Mouse (Mus musculus) adrenal gland, adult 10 weeks (tissue): ENCODE measurements around the gene Zdhhc22. TPM values are rescaled to one million over a fixed set of nuclear protein-coding genes. Genes with fewer than 3 reads are reported as not detected.

ENCODE experiments used
- polyA plus RNA-seq: library from polyadenylated mRNA; stranded (reverse); fragments of 350-450 nt; fragmentation: Illumina TruSeq; extraction: RNeasy Lipid Tissue Mini Kit (QIAGEN cat#74804); gene quantifications from one replicate; pipeline ENCODE4 v1.2.3, GENCODE M21; 2014; ENCODE audit warnings: low read depth, low replicate concordance

Gene Zdhhc22
- 1.0 TPM for polyA plus RNA-seq

DNA sequence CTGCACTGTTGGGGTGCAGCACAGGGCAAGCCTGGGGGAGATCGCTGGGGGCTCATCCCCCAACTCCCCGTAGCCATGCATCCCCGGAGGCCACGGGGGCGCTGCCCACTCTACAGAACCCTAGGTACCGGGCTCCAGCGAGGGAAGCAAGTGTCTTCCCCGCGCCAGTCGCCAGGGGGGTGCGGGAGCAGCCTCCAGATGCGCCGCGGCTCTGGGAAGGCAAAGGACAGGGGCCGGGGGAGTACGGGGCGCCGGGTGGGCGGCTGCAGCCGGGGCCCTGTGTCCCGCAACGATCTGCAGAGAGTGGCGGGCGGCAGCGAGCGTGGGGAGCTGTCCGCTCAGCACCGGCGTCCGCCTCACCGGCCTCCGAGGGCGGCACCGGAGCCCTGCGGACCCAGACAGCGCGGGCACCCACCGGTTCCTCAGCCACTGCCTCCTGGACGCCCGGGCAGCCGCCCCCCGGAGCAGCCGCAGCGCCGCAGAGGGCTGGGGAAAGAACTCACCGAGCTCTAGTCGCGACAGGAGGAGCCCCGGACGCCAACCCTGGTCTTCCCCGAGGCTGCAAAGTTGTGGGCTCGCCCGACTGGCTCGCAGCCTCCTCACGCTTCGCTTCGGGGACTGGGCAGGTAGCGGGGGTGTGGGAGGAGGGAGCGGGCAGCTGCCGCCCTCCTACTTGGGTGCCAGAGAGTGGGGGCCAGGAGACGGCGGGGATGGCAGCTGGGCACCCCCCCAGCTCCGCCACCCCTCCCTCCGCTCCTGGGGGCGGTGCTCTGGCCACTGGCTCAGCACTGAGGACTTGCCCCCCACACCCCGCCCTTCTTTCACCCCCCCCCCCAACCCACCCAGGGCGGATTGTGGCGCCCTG, at the start of gene Zdhhc22:
Zdhhc22 (minus strand) TSS at position 541 of the 865 bp plus-strand sequence.

DNA sequence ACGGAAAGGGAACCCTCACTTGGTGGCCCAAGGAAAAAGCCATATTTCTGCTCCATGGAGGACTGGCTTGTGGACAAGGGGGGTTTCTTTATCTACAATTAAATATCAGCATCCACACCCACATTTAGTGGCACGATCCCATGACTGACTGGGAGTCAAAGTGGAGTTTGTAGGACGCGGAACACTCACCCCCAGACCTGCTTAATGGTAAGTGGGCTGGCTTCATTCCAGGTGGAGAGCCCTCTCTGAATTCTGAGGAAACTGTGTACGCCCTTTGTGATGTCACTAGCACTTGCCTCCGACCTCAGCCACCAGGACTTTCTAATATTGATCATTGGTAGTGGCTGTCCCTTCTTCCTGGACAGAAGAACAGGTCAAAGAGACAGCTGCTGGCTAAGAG, 30.8 kb upstream of the Zdhhc22 start, which contains the start of gene Tmem63c:
Tmem63c (plus strand) TSS at position 301 of the 400 bp plus-strand sequence.

DNA sequence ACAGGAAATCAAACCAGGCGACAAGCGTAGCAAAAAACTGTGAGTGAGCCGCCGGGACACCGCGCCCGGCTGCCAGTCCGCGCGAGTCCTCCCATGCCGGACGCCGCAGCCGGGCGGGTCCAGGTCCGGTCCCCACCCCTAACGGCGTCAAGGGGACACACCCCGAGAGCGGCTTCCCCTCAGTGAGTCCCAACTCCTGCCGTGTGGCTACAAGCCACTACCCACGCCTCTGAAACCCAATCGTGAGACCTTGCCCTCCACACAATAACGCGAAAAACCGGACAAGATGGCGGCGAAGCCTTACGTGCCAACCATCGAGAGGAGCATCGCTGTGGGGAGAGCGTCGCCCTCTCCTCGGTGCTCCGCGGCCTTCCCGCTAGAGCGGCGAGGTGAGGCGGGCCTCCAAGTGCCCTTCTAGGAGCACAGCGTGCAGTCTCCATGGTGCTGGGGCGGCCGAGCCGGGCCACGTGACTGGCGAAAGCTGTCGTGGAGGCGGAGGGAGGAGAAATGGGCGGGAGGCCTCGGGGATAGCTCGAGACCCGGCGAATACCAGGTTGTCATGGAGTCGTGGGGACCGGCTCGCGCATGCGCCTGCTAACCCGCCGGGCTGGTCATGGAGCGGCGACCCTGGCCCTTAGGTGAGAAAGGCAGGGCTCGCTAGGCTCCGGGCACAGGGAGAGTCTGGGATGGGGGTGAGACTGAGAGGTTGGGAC, 43.2 kb downstream of the Zdhhc22 start, which contains the start of gene Cipc:
Cipc (plus strand) TSS at position 182 of the 713 bp plus-strand sequence.

Other genes with a start within 250 kb of the Zdhhc22 start
- gene Irf2bpl, start 105.6 kb downstream of the Zdhhc22 start, polyA plus RNA-seq, result 35.5 TPM
- gene Cipc, start 43.4 kb downstream of the Zdhhc22 start, polyA plus RNA-seq, result 17.6 TPM
- 0.17 TPM for gene Tmem63c, start 30.9 kb upstream of the Zdhhc22 start, polyA plus RNA-seq
- 0.47 TPM for gene Ngb, start 112.1 kb upstream of the Zdhhc22 start, polyA plus RNA-seq
- 116 TPM for gene Gstz1, start 156.7 kb upstream of the Zdhhc22 start, polyA plus RNA-seq
- gene Pomt2, start 157.5 kb upstream of the Zdhhc22 start, polyA plus RNA-seq, result 10.5 TPM
- 2.5 TPM for gene Samd15, start 209.3 kb upstream of the Zdhhc22 start, polyA plus RNA-seq
- 54.9 TPM for gene Tmed8, start 210.0 kb upstream of the Zdhhc22 start, polyA plus RNA-seq
- gene Noxred1, start 248.3 kb upstream of the Zdhhc22 start, polyA plus RNA-seq, result 0.52 TPM